Mouse (Mus musculus): Measurements from ENCODE around the gene Klk7. TPM values are rescaled to one million over a fixed set of nuclear protein-coding genes. Genes with fewer than 3 reads are reported as not detected.

The Klk7 gene
- polyA plus RNA-seq, 1 experiment from 2014 or later = not detected

DNA sequence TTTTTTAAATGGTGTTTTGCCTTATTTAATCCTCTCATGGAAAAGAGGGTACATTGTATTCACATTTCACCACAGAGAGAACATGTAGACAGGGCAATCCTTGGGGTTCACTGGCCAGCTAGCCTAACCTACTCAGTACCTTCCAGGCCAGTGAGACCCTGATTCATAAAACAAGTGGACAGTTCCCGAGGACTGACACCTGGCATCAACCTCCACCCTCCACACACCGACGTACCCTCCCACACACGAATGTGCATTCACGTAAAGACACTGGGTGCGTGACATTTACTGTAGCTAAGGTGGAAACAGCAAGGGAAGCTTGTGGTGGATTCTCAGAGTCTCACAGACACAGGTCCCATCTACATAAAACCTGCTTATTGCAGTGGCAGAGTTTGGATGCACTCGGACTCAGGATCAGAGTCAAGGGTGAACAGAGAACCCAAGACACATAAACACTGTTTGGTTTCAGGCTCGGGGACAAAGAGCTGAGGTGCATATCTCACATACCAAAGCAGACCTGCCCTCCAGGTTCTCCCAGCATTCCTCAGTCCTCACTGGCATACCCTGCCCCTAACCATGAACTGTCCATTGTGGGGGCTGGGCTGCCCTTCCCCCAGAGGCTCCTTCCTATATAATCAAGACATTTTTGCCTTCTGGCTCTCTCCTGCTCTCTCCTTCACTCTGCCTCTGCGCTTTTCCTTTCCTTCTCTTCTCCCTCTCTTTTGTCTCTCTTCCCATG lies 43.7 kb downstream of the Klk7 start:
- no peak overlapping the region for H3K4me3 ChIP-seq (ENCODE audit: low read length)
- WGBS = 64% methylated on average over 9 of the region's 9 CpGs
- no peak for ATAC-seq (replicated peaks; ENCODE audit: extremely low read depth, insufficient read depth, low FRiP score)

GRCm38 (mm10) chr7:43855709-43856108 lies 44.6 kb downstream of the Klk7 start:
- 42% methylated on average over 3 of the region's 3 CpGs for WGBS
- peaks cover 3% of the 10 kb centered on the region; the same call in 1 of the 2 replicates for H3K9me3 ChIP-seq (replicated peaks; ENCODE audit: control insufficient read depth, low read length)
- H3K27ac ChIP-seq (ENCODE audit: low read length) = no peak overlapping the region
- H3K9ac ChIP-seq (ENCODE audit: low read length) = no peak overlapping the region
- H3K4me1 ChIP-seq (ENCODE audit: control insufficient read depth, insufficient read depth, low read length) = no peaks in the 10 kb centered on the region
- no peak for ATAC-seq (replicated peaks; ENCODE audit: extremely low read depth, insufficient read depth, low FRiP score)
- no peak overlapping the region for H3K4me2 ChIP-seq (ENCODE audit: low read depth, low read length)
- H3K36me3 ChIP-seq (ENCODE audit: control insufficient read depth, insufficient read depth) = no peaks in the 10 kb centered on the region
- H3K27me3 ChIP-seq (ENCODE audit: control insufficient read depth, insufficient read depth, low read length) = no peaks in the 10 kb centered on the region
- no peak overlapping the region for H3K4me3 ChIP-seq (ENCODE audit: low read length)

More for the DNA sequence above, 43.7 kb downstream of the Klk7 start:
- Histone ChIP-seq H3K27ac (ENCODE audit: low read length) (no peak overlapping the region), H3K9me3 (replicated peaks; ENCODE audit: control insufficient read depth, low read length) (peaks cover 3% of the 10 kb centered on the region; the same call in 1 of the 2 replicates), H3K36me3 (ENCODE audit: control insufficient read depth, insufficient read depth) (no peaks in the 10 kb centered on the region), H3K9ac (ENCODE audit: low read length) (no peak overlapping the region), H3K4me2 (ENCODE audit: low read depth, low read length) (no peak overlapping the region), H3K4me1 (ENCODE audit: control insufficient read depth, insufficient read depth, low read length) (no peaks in the 10 kb centered on the region), H3K27me3 (ENCODE audit: control insufficient read depth, insufficient read depth, low read length) (no peaks in the 10 kb centered on the region)

- Histone ChIP-seq H3K27me3 (ENCODE audit: control insufficient read depth, insufficient read depth, low read length) (no peaks in the 10 kb centered on the region), H3K9ac (ENCODE audit: low read length) (no peak overlapping the region), H3K4me1 (ENCODE audit: control insufficient read depth, insufficient read depth, low read length) (no peaks in the 10 kb centered on the region), H3K4me2 (ENCODE audit: low read depth, low read length) (no peak overlapping the region), H3K36me3 (ENCODE audit: control insufficient read depth, insufficient read depth) (no peaks in the 10 kb centered on the region), H3K4me3 (ENCODE audit: low read length) (no peak overlapping the region), H3K9me3 (replicated peaks; ENCODE audit: control insufficient read depth, low read length) (peaks cover 3% of the 10 kb centered on the region; the same call in 1 of the 2 replicates), H3K27ac (ENCODE audit: low read length) (no peak overlapping the region)
- no peak for ATAC-seq (replicated peaks; ENCODE audit: extremely low read depth, insufficient read depth, low FRiP score)
- WGBS = 70% methylated on average over 7 of the region's 7 CpGs
Measured at GRCm38 (mm10) chr7:43856307-43856706, 45.2 kb downstream of the Klk7 start.

DNA sequence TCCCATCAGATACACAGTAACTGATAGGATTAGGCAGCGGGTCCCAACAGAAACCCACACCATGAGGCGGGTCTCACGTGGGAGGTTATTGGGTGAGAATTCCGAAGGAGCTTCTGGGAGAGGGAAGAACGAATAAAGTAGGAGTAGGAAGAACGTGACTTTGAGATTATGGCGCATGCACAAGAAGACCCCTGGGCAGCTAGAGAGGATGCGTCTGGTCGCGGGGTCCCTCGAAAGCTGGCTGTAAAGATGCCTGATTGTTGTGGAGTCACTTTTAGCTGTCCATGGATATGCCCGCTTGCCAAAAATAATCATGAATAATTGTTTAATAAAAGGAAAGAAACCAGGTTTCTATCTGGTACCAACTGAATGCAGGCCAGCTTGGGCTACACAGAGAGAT lies 46.4 kb downstream of the Klk7 start:
- no peak overlapping the region for H3K4me3 ChIP-seq (ENCODE audit: low read length)
- H3K4me2 ChIP-seq (ENCODE audit: low read depth, low read length) = no peak overlapping the region
- ATAC-seq (replicated peaks; ENCODE audit: extremely low read depth, insufficient read depth, low FRiP score) = no peak
- WGBS = 85% methylated on average over 12 of the region's 12 CpGs
- H3K4me1 ChIP-seq (ENCODE audit: control insufficient read depth, insufficient read depth, low read length) = no peaks in the 10 kb centered on the region
- no peaks in the 10 kb centered on the region for H3K27me3 ChIP-seq (ENCODE audit: control insufficient read depth, insufficient read depth, low read length)
- H3K36me3 ChIP-seq (ENCODE audit: control insufficient read depth, insufficient read depth) = no peaks in the 10 kb centered on the region
- no peak overlapping the region for H3K9ac ChIP-seq (ENCODE audit: low read length)
- H3K9me3 ChIP-seq (replicated peaks; ENCODE audit: control insufficient read depth, low read length) = no peaks in the 10 kb centered on the region
- no peak overlapping the region for H3K27ac ChIP-seq (ENCODE audit: low read length)

DNA sequence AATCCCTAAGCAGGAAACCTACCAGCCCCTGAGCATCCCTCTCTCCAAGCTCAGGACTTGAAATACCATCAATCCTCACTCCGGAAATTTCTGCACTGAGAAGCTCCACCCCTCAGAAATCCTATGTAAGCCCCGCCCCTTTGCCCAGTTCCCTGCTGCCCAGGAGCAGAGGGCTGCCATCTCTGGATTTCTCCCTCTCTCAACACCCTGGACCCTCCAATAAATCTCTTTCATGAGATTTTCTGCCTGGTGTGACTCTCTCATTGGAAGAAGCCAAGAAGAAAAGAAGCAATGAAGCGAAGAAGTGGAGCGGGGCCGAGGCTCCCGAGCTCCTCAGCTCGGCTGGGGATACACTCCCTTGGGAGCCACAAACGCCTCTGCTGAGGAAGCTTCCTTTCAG lies 49.3 kb downstream of the Klk7 start:
- Histone ChIP-seq H3K36me3 (ENCODE audit: control insufficient read depth, insufficient read depth) (no peaks in the 10 kb centered on the region), H3K9me3 (replicated peaks; ENCODE audit: control insufficient read depth, low read length) (no peaks in the 10 kb centered on the region), H3K4me2 (ENCODE audit: low read depth, low read length) (no peak overlapping the region), H3K9ac (ENCODE audit: low read length) (no peak overlapping the region), H3K4me3 (ENCODE audit: low read length) (no peak overlapping the region), H3K27ac (ENCODE audit: low read length) (no peak overlapping the region), H3K27me3 (ENCODE audit: control insufficient read depth, insufficient read depth, low read length) (no peaks in the 10 kb centered on the region), H3K4me1 (ENCODE audit: control insufficient read depth, insufficient read depth, low read length) (no peaks in the 10 kb centered on the region)
- WGBS = 80% methylated on average over 8 of the region's 8 CpGs
- ATAC-seq (replicated peaks; ENCODE audit: extremely low read depth, insufficient read depth, low FRiP score) = no peak

Other genes starting within 250 kb of the Klk7 start
- 1.3 and 2.0 TPM in 2 replicates for gene Zfp658, start 249.0 kb upstream of the Klk7 start, polyA plus RNA-seq (2015; fragmentation: Nextera tagmentation; extraction: Ambion mirVana)
- gene Zfp719, start 231.7 kb upstream of the Klk7 start, polyA plus RNA-seq (2015; fragmentation: Nextera tagmentation; extraction: Ambion mirVana) = 7.4 TPM in 2 replicates
- not detected in 2 replicates for gene Zfp819, start 204.1 kb upstream of the Klk7 start, polyA plus RNA-seq (2015; fragmentation: Nextera tagmentation; extraction: Ambion mirVana)
- gene Ceacam18, start 176.6 kb upstream of the Klk7 start, polyA plus RNA-seq (2015; fragmentation: Nextera tagmentation; extraction: Ambion mirVana) = 0.09 TPM in 1 of 2 replicates, not detected in the other
- 0.62 and 0.71 TPM in 2 replicates for gene Siglece, start 151.1 kb upstream of the Klk7 start, polyA plus RNA-seq (2015; fragmentation: Nextera tagmentation; extraction: Ambion mirVana)
- 7.2 and 7.6 TPM in 2 replicates for gene Ctu1, start 139.3 kb upstream of the Klk7 start, polyA plus RNA-seq (2015; fragmentation: Nextera tagmentation; extraction: Ambion mirVana)
- not detected in 2 replicates for gene Klk14, start 120.9 kb upstream of the Klk7 start, polyA plus RNA-seq (2015; fragmentation: Nextera tagmentation; extraction: Ambion mirVana)
- 0.17 and 0.45 TPM in 2 replicates for gene Klk13, start 98.7 kb upstream of the Klk7 start, polyA plus RNA-seq (2015; fragmentation: Nextera tagmentation; extraction: Ambion mirVana)
- gene Klk12, start 42.4 kb upstream of the Klk7 start, polyA plus RNA-seq (2015; fragmentation: Nextera tagmentation; extraction: Ambion mirVana) = not detected in 2 replicates
- gene Klk11, start 36.7 kb upstream of the Klk7 start, polyA plus RNA-seq (2015; fragmentation: Nextera tagmentation; extraction: Ambion mirVana) = 0.19 and 0.25 TPM in 2 replicates
- 1.6 and 1.7 TPM in 2 replicates for gene Klk10, start 30.3 kb upstream of the Klk7 start, polyA plus RNA-seq (2015; fragmentation: Nextera tagmentation; extraction: Ambion mirVana)
- gene Klk9, start 19.4 kb upstream of the Klk7 start, polyA plus RNA-seq (2015; fragmentation: Nextera tagmentation; extraction: Ambion mirVana) = 0.09 and 0.10 TPM in 2 replicates
- 22.1 and 23.0 TPM in 2 replicates for gene Klk8, start 13.7 kb upstream of the Klk7 start, polyA plus RNA-seq (2015; fragmentation: Nextera tagmentation; extraction: Ambion mirVana)
- gene Klk6, start 13.2 kb downstream of the Klk7 start, polyA plus RNA-seq (2015; fragmentation: Nextera tagmentation; extraction: Ambion mirVana) = not detected in 2 replicates
- gene Klk5, start 30.7 kb downstream of the Klk7 start, polyA plus RNA-seq (2015; fragmentation: Nextera tagmentation; extraction: Ambion mirVana) = not detected in 2 replicates
- 0.11 and 0.15 TPM in 2 replicates for gene Klk4, start 69.9 kb downstream of the Klk7 start, polyA plus RNA-seq (2015; fragmentation: Nextera tagmentation; extraction: Ambion mirVana)
- gene Klk15, start 122.4 kb downstream of the Klk7 start, polyA plus RNA-seq (2015; fragmentation: Nextera tagmentation; extraction: Ambion mirVana) = not detected in 2 replicates
- gene Klk1b8, start 139.4 kb downstream of the Klk7 start, polyA plus RNA-seq (2015; fragmentation: Nextera tagmentation; extraction: Ambion mirVana) = not detected in 2 replicates
- gene Klk1b1, start 155.5 kb downstream of the Klk7 start, polyA plus RNA-seq (2015; fragmentation: Nextera tagmentation; extraction: Ambion mirVana) = 0.28 TPM in 1 of 2 replicates, not detected in the other
- not detected in 2 replicates for gene Klk1b9, start 164.8 kb downstream of the Klk7 start, polyA plus RNA-seq (2015; fragmentation: Nextera tagmentation; extraction: Ambion mirVana)
- gene Klk1b11, start 184.6 kb downstream of the Klk7 start, polyA plus RNA-seq (2015; fragmentation: Nextera tagmentation; extraction: Ambion mirVana) = 0.17 TPM in 1 of 2 replicates, not detected in the other
- gene Klk1b26, start 200.9 kb downstream of the Klk7 start, polyA plus RNA-seq (2015; fragmentation: Nextera tagmentation; extraction: Ambion mirVana) = 0.13 TPM in 1 of 2 replicates, not detected in the other
- not detected in 2 replicates for gene Klk1b27, start 241.0 kb downstream of the Klk7 start, polyA plus RNA-seq (2015; fragmentation: Nextera tagmentation; extraction: Ambion mirVana)